12 mouse cellular contexts compared by ENCODE assay signal in the genomic region with DNA sequence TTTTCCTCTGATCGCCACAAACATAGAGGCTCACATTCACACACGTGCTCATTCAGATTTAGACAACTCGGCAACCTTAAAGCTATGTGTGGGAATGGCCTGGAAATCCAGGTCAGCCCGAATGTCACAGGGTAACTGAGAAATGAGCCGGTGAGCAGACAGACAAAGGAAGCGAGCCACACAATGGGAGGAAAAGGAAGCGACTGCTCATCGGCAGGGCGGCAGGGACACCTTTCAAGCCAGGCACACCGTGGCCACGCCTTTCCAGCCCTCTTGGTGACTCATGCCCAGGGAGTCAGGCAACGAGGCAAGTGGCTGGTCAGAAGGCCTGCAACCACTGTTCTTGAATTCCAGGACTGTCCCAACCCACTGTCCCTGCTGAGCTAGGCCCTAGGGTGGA. TPM values are rescaled to one million over a fixed set of nuclear protein-coding genes. Genes with fewer than 3 reads are reported as not detected.
A peak's percentile ranks its signal among the peaks of the same experiment; 100 is the strongest.
DNase-seq lines count a peak whose midpoint lies in the region; TF ChIP-seq lines count a peak whose summit lies in the region.
"Had no signal": no experiment of that assay in that cellular context is flagged by ENCODE, and none has a peak within 500 bp of the region (broad histone marks: within the 10 kb centered on the region; RNA-seq: fewer than 3 reads in every experiment).

No protein-coding gene starts in this region.

- TF ChIP-seq CTCF in MEL (IDR thresholded peaks at IDR 0.05 in 2 of 3, conservative IDR thresholded peaks at IDR 0.05 in 1 of 3; ENCODE audit: control insufficient read depth in 1 of 3, insufficient read depth in 1 of 3, low read depth in 2 of 3, low read length in 3 of 3, poor library complexity in 1 of 3, severe bottlenecking in 1 of 3) = no peak

- H3K36me3 ChIP-seq in MEL (ENCODE audit: control insufficient read depth in 1 of 2, insufficient read depth in 2 of 2, low read length in 2 of 2) = peaks cover 0 to 3% of the 10 kb centered on the region in 2 experiments; a peak in 2 of 4 replicates
- no peaks in the 10 kb centered on the region for H3K36me3 ChIP-seq in hindbrain, embryonic 10.5 days
- H3K36me3 ChIP-seq: limb, embryonic 13.5 days; neural tube, embryonic 13.5 days had no signal

- H3K79me2 ChIP-seq in MEL (ENCODE audit: control insufficient read depth, insufficient read depth, low read length, poor library complexity) = no peaks in the 10 kb centered on the region

- TF ChIP-seq POLR2A in MEL (IDR thresholded peaks at IDR 0.05; ENCODE audit: control insufficient read depth in 1 of 2, insufficient read depth in 1 of 2, low read depth in 1 of 2, low read length in 2 of 2, poor library complexity in 1 of 2) = no peak

- no peaks in the 10 kb centered on the region for H3K27me3 ChIP-seq in MEL (ENCODE audit: control insufficient read depth in 1 of 2, insufficient read depth in 2 of 2, low read length in 2 of 2)
- H3K27me3 ChIP-seq in hindbrain, embryonic 10.5 days (ENCODE audit: insufficient read depth, poor library complexity, severe bottlenecking) = peaks cover 15% of the 10 kb centered on the region; the same call in 1 of the 2 replicates
- H3K27me3 ChIP-seq: limb, embryonic 13.5 days; neural tube, embryonic 13.5 days had no signal

- no peak for TF ChIP-seq RAD21 in MEL (IDR thresholded peaks at IDR 0.05; ENCODE audit: low read depth, low read length)

- peak; percentile 49 for DNase-seq in heart, postnatal 4 days
- no peak for DNase-seq in heart, adult 9 months (ENCODE audit: low spot score in 2 of 2)
- peak; percentile 68 for DNase-seq in MEL (ENCODE audit: low read depth, low spot score)
- DNase-seq in adrenal gland, postnatal 36 days = peak; percentile 59 to 64
- peak; percentile 48 to 70 for DNase-seq in kidney, postnatal 4 days
- DNase-seq in c-Kit-positive CD71-positive TER-119-positive erythroid progenitor cells, embryonic 14.5 days (ENCODE audit: low spot score) = no peak
- DNase-seq in thymus, adult 18-20 months = no peak
- DNase-seq in hindbrain, embryonic 10.5 days (ENCODE audit: low spot score) = no peak
- DNase-seq: cerebellum, postnatal 25 days; thymus, postnatal 36 days had no signal

- 0 out of 4 replicates have a peak, but pooled peaks cover 0 to 10% of the 10 kb centered on the region in 2 experiments for H3K4me1 ChIP-seq in MEL (ENCODE audit: control insufficient read depth in 1 of 2, insufficient read depth in 2 of 2, low read length in 2 of 2)
- H3K4me1 ChIP-seq in hindbrain, embryonic 10.5 days (replicated peaks) = peaks cover 38% of the 10 kb centered on the region

- H3K9me3 ChIP-seq in MEL (replicated peaks; ENCODE audit: insufficient read depth, low read length) = no peaks in the 10 kb centered on the region
- H3K9me3 ChIP-seq in hindbrain, embryonic 10.5 days = no peaks in the 10 kb centered on the region
- H3K9me3 ChIP-seq: limb, embryonic 13.5 days; neural tube, embryonic 13.5 days had no signal

- no peak overlapping the region for H3K27ac ChIP-seq in MEL (ENCODE audit: control insufficient read depth, low read depth, low read length)
- no peak overlapping the region for H3K27ac ChIP-seq in hindbrain, embryonic 10.5 days
- H3K27ac ChIP-seq: limb, embryonic 13.5 days; neural tube, embryonic 13.5 days had no signal

- peak overlapping the region; percentile 27 to 34; a peak in 2 of 4 replicates for H3K4me3 ChIP-seq in MEL (ENCODE audit: control insufficient read depth in 1 of 2, insufficient read depth in 1 of 2, low read depth in 2 of 2, low read length in 2 of 2)
- no peak overlapping the region for H3K4me3 ChIP-seq in hindbrain, embryonic 10.5 days
- H3K4me3 ChIP-seq: limb, embryonic 13.5 days; neural tube, embryonic 13.5 days had no signal

- H3K9ac ChIP-seq in MEL (ENCODE audit: control insufficient read depth, low read depth, low read length, poor library complexity, severe bottlenecking) = peak overlapping the region; percentile 31; the same call in 1 of the 2 replicates
- H3K9ac ChIP-seq: limb, embryonic 13.5 days; neural tube, embryonic 13.5 days had no signal

- no peak for TF ChIP-seq EP300 in MEL (IDR thresholded peaks at IDR 0.05; ENCODE audit: low read depth in 1 of 2, low read length in 2 of 2)

- WGBS in hindbrain, embryonic 10.5 days = 50% methylated on average over 12 of the region's 12 CpGs

TF ChIP-seq in MEL, 35 proteins besides CTCF, POLR2A, EP300 and RAD21:
- no peak for TF ChIP-seq SIN3A (IDR thresholded peaks at IDR 0.05; ENCODE audit: low read length)
- TF ChIP-seq KAT2A (conservative IDR thresholded peaks at IDR 0.05; ENCODE audit: low read depth, low read length) = no peak
- TF ChIP-seq MYC (IDR thresholded peaks at IDR 0.05; ENCODE audit: low read depth, low read length) = no peak
- TF ChIP-seq CHD1 (IDR thresholded peaks at IDR 0.05; ENCODE audit: low read depth, low read length) = no peak
- no peak for TF ChIP-seq CHD2 (IDR thresholded peaks at IDR 0.05; ENCODE audit: low read length)
- TF ChIP-seq ZC3H11A (IDR thresholded peaks at IDR 0.05; ENCODE audit: low read depth, low read length) = no peak
- TF ChIP-seq UBTF (IDR thresholded peaks at IDR 0.05; ENCODE audit: borderline replicate concordance, insufficient read depth, low read depth, low read length) = no peak
- no peak for TF ChIP-seq BHLHE40 (IDR thresholded peaks at IDR 0.05; ENCODE audit: borderline replicate concordance, low read depth, low read length)
- TF ChIP-seq HCFC1 (IDR thresholded peaks at IDR 0.05; ENCODE audit: low read depth, low read length) = no peak

RNA-seq across cellular contexts. Expression of a gene that starts 14.6 kb away (rescaled TPM):
- total RNA-seq in heart, postnatal 4 days (2021) = 100 to 1,000 TPM; 191 to 208 TPM
- 4.8 and 6.6 TPM in 2 replicates for total RNA-seq in MEL (2012; rRNA removed)
- 10 to 100 TPM in 1 of 2 experiments, not detected in 1; 19.2 TPM for polyA plus RNA-seq in MEL (2012; ENCODE audit: insufficient read depth in 1 of 2, insufficient read length in 2 of 2, low read depth in 1 of 2, low replicate concordance in 2 of 2, missing spikeins in 1 of 2)
- 100 to 1,000 TPM; 140 to 167 TPM for total RNA-seq in adrenal gland, postnatal 36 days (2021)
- 24.6 and 28.5 TPM in 2 replicates for polyA plus RNA-seq in hindbrain, embryonic 10.5 days (2016; fragmentation: Nextera tagmentation; extraction: Ambion mirVana)

Comparison
In these comparisons a context has a peak if more than half of its experiments do, and no peak if none do; other contexts are left out.
1. DNase-seq: peak in heart, postnatal 4 days (single experiment), MEL (single experiment), adrenal gland, postnatal 36 days (2 of 2) and kidney, postnatal 4 days (2 of 2); none in heart, adult 9 months (0 of 2), c-Kit-positive CD71-positive TER-119-positive erythroid progenitor cells, embryonic 14.5 days (single experiment), thymus, adult 18-20 months (0 of 2) and hindbrain, embryonic 10.5 days (single experiment).
2. RNA of a gene that starts 14.6 kb away (total RNA-seq): 191 to 208 TPM in heart, postnatal 4 days and 140 to 167 TPM in adrenal gland, postnatal 36 days; 4.8 to 6.6 TPM in MEL; every median in the first group is over 10 times any median in the second.